Mouse (Mus musculus) forebrain, embryonic 11.5 days (tissue): Measurements from ENCODE around the gene Kcnj6. TPM values are rescaled to one million over a fixed set of nuclear protein-coding genes. Genes with fewer than 3 reads are reported as not detected.
A peak's percentile ranks its signal among the peaks of the same experiment; 100 is the strongest.

Source experiments
- ATAC-seq: fragments of 200-750 bp; cut with Nextera tagmentation; replicated peaks from 2 replicates; pipeline ENCODE4 v1.8.0; 2017; ENCODE audit warnings: moderate TSS enrichment; ENCODE audit not compliant: low FRiP score
- DNase-seq: peaks from one replicate; pipeline ENCODE4 v3.0.0-alpha.2; 2017; ENCODE audit warnings: low spot score
- H3K27ac ChIP-seq: fragments of 300-500 bp; sonication (generic); 2 replicates; pipeline ENCODE4 v1.5.1; 2014; ENCODE audit warnings: low read depth, low read length
- H3K27me3 ChIP-seq: fragments of 300-500 bp; sonication (generic); 2 replicates; pipeline ENCODE4 v1.6.1; 2014; ENCODE audit warnings: mild to moderate bottlenecking, low read length, mixed read lengths; ENCODE audit not compliant: control insufficient read depth, insufficient read depth
- H3K36me3 ChIP-seq: fragments of 300-500 bp; sonication (generic); 2 replicates; pipeline ENCODE4 v1.6.1; 2014; ENCODE audit warnings: mild to moderate bottlenecking, low read length, moderate library complexity, mixed read lengths; ENCODE audit not compliant: control insufficient read depth, insufficient read depth
- H3K4me1 ChIP-seq: fragments of 300-500 bp; sonication (generic); replicated peaks from 2 replicates; pipeline ENCODE4 v1.6.1; 2014; ENCODE audit warnings: low read length, mixed read lengths; ENCODE audit not compliant: control insufficient read depth, insufficient read depth
- H3K4me2 ChIP-seq: fragments of 300-500 bp; sonication (generic); 2 replicates; pipeline ENCODE4 v1.6.1; 2014; ENCODE audit warnings: low read depth, mild to moderate bottlenecking, low read length, moderate library complexity, mixed read lengths; ENCODE audit not compliant: severe bottlenecking
- H3K4me3 ChIP-seq: fragments of 300-500 bp; sonication (generic); 2 replicates; pipeline ENCODE4 v1.5.1; 2014; ENCODE audit warnings: low read depth, low read length
- H3K9ac ChIP-seq: fragments of 300-500 bp; sonication (generic); 2 replicates; pipeline ENCODE4 v1.6.1; 2014; ENCODE audit warnings: low read length
- H3K9me3 ChIP-seq: fragments of 300-500 bp; sonication (generic); 2 replicates; pipeline ENCODE4 v1.6.1; 2016; ENCODE audit warnings: low read length, mixed read lengths; ENCODE audit not compliant: control insufficient read depth
- WGBS: fragments of 180-500 bp; shearing (Covaris S2); extraction: QIAGEN DNeasy Blood & Tissue Kit; methylation state at CpG from one replicate; pipeline ENCODE4 v1.1.7; 2014; 5-methylcytosine and 5-hydroxymethylcytosine counted together
- polyA plus RNA-seq: library from polyadenylated mRNA; unstranded; fragments of >200 nt; fragmentation: Nextera tagmentation; extraction: Ambion mirVana; gene quantifications from 2 replicates; pipeline ENCODE4 v1.2.1, GENCODE M21; 2014

Kcnj6 gene
- polyA plus RNA-seq, 1 experiment from 2014 or later, result 0.27 TPM

- no peak for ATAC-seq
- WGBS, result 91% methylated on average over 1 of the region's 1 CpGs
- H3K9ac ChIP-seq, result no peak overlapping the region
Measured at GRCm38 (mm10) chr16:94737359-94737687, 260.2 kb downstream of the Kcnj6 start.

GRCm38 (mm10) chr16:94736462-94737358 lies 260.8 kb downstream of the Kcnj6 start:
- Histone ChIP-seq H3K9ac (no peak overlapping the region), H3K4me3 (no peak overlapping the region), H3K4me2 (no peak overlapping the region), H3K36me3 (no peaks in the 10 kb centered on the region), H3K27me3 (no peaks in the 10 kb centered on the region), H3K4me1 (no peaks in the 10 kb centered on the region), H3K27ac (no peak overlapping the region), H3K9me3 (no peaks in the 10 kb centered on the region)
- DNase-seq, result no peak
- no peak for ATAC-seq
- WGBS, result 83% methylated on average over 8 of the region's 8 CpGs

More at GRCm38 (mm10) chr16:94737359-94737687, 260.2 kb downstream of the Kcnj6 start:
- Histone ChIP-seq H3K9me3 (no peaks in the 10 kb centered on the region), H3K4me1 (no peaks in the 10 kb centered on the region), H3K4me2 (no peak overlapping the region), H3K27me3 (no peaks in the 10 kb centered on the region), H3K4me3 (no peak overlapping the region), H3K36me3 (no peaks in the 10 kb centered on the region), H3K27ac (no peak overlapping the region)
- no peak for DNase-seq

- H3K9me3 ChIP-seq, result no peaks in the 10 kb centered on the region
- no peak for ATAC-seq
Measured at GRCm38 (mm10) chr16:94735472-94735871, 262.0 kb downstream of the Kcnj6 start.

GRCm38 (mm10) chr16:94731027-94731426 lies 266.5 kb downstream of the Kcnj6 start:
- Histone ChIP-seq H3K36me3 (no peaks in the 10 kb centered on the region), H3K4me3 (no peak overlapping the region), H3K4me2 (no peak overlapping the region), H3K27ac (no peak overlapping the region), H3K9me3 (no peaks in the 10 kb centered on the region), H3K27me3 (no peaks in the 10 kb centered on the region), H3K9ac (no peak overlapping the region), H3K4me1 (no peaks in the 10 kb centered on the region)
- ATAC-seq (no peak), DNase-seq (no peak)
- WGBS, result 78% methylated on average over 12 of the region's 12 CpGs

More at GRCm38 (mm10) chr16:94735472-94735871, 262.0 kb downstream of the Kcnj6 start:
- Histone ChIP-seq H3K4me1 (no peaks in the 10 kb centered on the region), H3K9ac (no peak overlapping the region), H3K4me2 (no peak overlapping the region), H3K27me3 (no peaks in the 10 kb centered on the region), H3K27ac (no peak overlapping the region), H3K36me3 (no peaks in the 10 kb centered on the region), H3K4me3 (no peak overlapping the region)
- DNase-seq, result no peak
- WGBS, result 65% methylated on average over 3 of the region's 3 CpGs

GRCm38 (mm10) chr16:94729236-94729635 lies 268.3 kb downstream of the Kcnj6 start:
- Histone ChIP-seq H3K9ac (no peak overlapping the region), H3K27me3 (no peaks in the 10 kb centered on the region), H3K9me3 (no peaks in the 10 kb centered on the region), H3K36me3 (no peaks in the 10 kb centered on the region), H3K4me2 (no peak overlapping the region), H3K4me1 (no peaks in the 10 kb centered on the region), H3K27ac (no peak overlapping the region), H3K4me3 (no peak overlapping the region)
- 90% methylated on average over 6 of the region's 6 CpGs for WGBS
- DNase-seq, result no peak
- ATAC-seq, result no peak

GRCm38 (mm10) chr16:94724747-94725211 lies 272.7 kb downstream of the Kcnj6 start:
- Histone ChIP-seq H3K9me3 (no peaks in the 10 kb centered on the region), H3K4me2 (peak overlapping the region; percentile 88), H3K27me3 (no peaks in the 10 kb centered on the region), H3K9ac (peak overlapping the region; percentile 60), H3K4me3 (peak overlapping the region; percentile 41), H3K27ac (no peak overlapping the region), H3K4me1 (no peaks in the 10 kb centered on the region), H3K36me3 (no peaks in the 10 kb centered on the region)
- ATAC-seq (peak; percentile 8; the same call in 1 of the 2 replicates), DNase-seq (peak; percentile 61)
- 1% methylated on average over 18 of the region's 18 CpGs for WGBS

GRCm38 (mm10) chr16:94724061-94724596 lies 273.4 kb downstream of the Kcnj6 start:
- H3K4me2 ChIP-seq, result peak overlapping the region; percentile 88
- no peaks in the 10 kb centered on the region for H3K9me3 ChIP-seq
- no peaks in the 10 kb centered on the region for H3K36me3 ChIP-seq
- ATAC-seq (peak; percentile 97), DNase-seq (peak; percentile 90)
- H3K27me3 ChIP-seq, result no peaks in the 10 kb centered on the region
- H3K4me3 ChIP-seq, result peak overlapping the region; percentile 41
- WGBS, result under 1% methylated on average over 23 of the region's 23 CpGs
- no peaks in the 10 kb centered on the region for H3K4me1 ChIP-seq
- H3K27ac ChIP-seq, result no peak overlapping the region
- H3K9ac ChIP-seq, result peak overlapping the region; percentile 60

- H3K9me3 ChIP-seq, result no peaks in the 10 kb centered on the region
- no peak overlapping the region for H3K4me3 ChIP-seq
- no peaks in the 10 kb centered on the region for H3K27me3 ChIP-seq
- H3K36me3 ChIP-seq, result no peaks in the 10 kb centered on the region
- no peak overlapping the region for H3K27ac ChIP-seq
- DNase-seq (no peak), ATAC-seq (no peak)
- WGBS, result 82% methylated on average over 12 of the region's 12 CpGs
- H3K4me1 ChIP-seq, result no peaks in the 10 kb centered on the region
- no peak overlapping the region for H3K9ac ChIP-seq
- no peak overlapping the region for H3K4me2 ChIP-seq
Measured at GRCm38 (mm10) chr16:94722936-94723335, 274.6 kb downstream of the Kcnj6 start.
